Comparison of ENCODE assay signal across 8 mouse cellular contexts in the genomic region with DNA sequence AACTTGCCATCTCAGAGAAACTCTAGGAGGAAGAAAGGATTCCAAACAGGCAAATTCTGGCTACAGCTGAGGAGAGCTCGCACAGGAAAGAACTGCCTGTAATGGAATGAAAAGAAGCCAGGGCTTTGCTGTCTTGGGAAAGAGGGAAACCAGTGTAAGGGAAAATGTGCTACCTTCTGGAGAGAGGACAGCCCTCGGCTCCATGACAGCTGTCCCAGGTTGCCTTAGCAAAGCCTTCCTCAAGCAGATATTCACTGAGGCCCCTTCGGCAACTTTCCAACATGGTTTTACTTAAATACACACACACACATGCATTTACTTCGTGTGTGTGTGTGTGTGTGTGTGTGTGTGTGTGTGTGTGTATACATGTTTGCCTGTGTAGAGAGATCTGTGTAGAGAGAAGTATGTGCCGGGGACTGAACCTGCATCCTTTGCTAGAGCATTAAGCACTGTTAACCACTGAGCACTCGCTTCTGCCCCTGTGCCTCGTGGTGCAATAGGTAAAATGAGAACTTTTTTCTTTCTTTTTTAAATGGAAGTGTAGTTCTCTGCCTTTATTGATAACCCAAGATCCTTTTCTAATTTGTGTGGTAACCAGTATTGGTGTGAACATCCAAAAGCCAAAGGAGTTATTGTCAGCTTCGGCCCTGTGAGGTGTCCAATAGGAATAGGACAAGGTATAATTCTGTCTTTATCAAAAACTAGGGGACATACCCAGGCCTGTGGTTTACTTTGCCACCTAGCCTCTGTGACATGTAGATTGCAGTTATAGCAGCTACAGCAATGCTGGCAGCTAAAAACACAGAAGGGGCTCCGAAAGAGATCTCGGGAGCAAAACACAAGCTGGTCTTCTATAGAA.
DNase-seq lines count a peak whose midpoint lies in the region; ATAC-seq and TF ChIP-seq lines count a peak whose summit lies in the region.

No protein-coding gene starts in this region.

- no peak for TF ChIP-seq POLR2A in testis, adult 2 months (IDR thresholded peaks at IDR 0.05; ENCODE audit: control insufficient read depth, low read depth, low read length)

- DNase-seq in CD4-positive, CD25-positive, alpha-beta regulatory T cell, adult 2 months (ENCODE audit: low read depth, low spot score), result peak; percentile 35
- DNase-seq in testis, postnatal 10 days (ENCODE audit: low spot score), result no peak
- peak; percentile 50 for DNase-seq in forebrain, postnatal 0 days
- no peak for DNase-seq in gastrocnemius, postnatal 10 days

- no peaks in the 10 kb centered on the region for H3K9me3 ChIP-seq in forebrain, postnatal 0 days (ENCODE audit: low read length)
- no peaks in the 10 kb centered on the region for H3K9me3 ChIP-seq in limb, embryonic 15.5 days
- H3K9me3 ChIP-seq in neural tube, embryonic 14.5 days (ENCODE audit: control insufficient read depth, low read length), result no peaks in the 10 kb centered on the region

- H3K27me3 ChIP-seq in testis, adult 2 months (ENCODE audit: control insufficient read depth, insufficient read depth, low read length), result no peaks in the 10 kb centered on the region
- no peaks in the 10 kb centered on the region for H3K27me3 ChIP-seq in forebrain, postnatal 0 days (ENCODE audit: insufficient read depth, low read length)
- H3K27me3 ChIP-seq in limb, embryonic 15.5 days, result no peaks in the 10 kb centered on the region
- no peaks in the 10 kb centered on the region for H3K27me3 ChIP-seq in neural tube, embryonic 14.5 days (ENCODE audit: control insufficient read depth, insufficient read depth, low read length)

- H3K27ac ChIP-seq in testis, adult 2 months (ENCODE audit: control insufficient read depth, insufficient read depth, low read depth, low read length), result 0 out of 2 replicates have a peak overlapping the region, but pooled peaks have one; percentile 53
- H3K27ac ChIP-seq in forebrain, postnatal 0 days (ENCODE audit: low read depth, low read length), result peak overlapping the region; percentile 97
- H3K27ac ChIP-seq in limb, embryonic 15.5 days, result peak overlapping the region; percentile 91
- H3K27ac ChIP-seq in neural tube, embryonic 14.5 days (ENCODE audit: low read depth, low read length), result peak overlapping the region; percentile 95

- 21% methylated on average over 10 of the region's 10 CpGs for WGBS in forebrain, postnatal 0 days
- 35% methylated on average over 10 of the region's 10 CpGs for WGBS in limb, embryonic 15.5 days
- 32% methylated on average over 10 of the region's 10 CpGs for WGBS in neural tube, embryonic 14.5 days

- H3K4me1 ChIP-seq in testis, adult 2 months (ENCODE audit: control insufficient read depth, insufficient read depth, low read length), result no peaks in the 10 kb centered on the region
- 0 out of 2 replicates have a peak, but pooled peaks cover 12% of the 10 kb centered on the region for H3K4me1 ChIP-seq in forebrain, postnatal 0 days (ENCODE audit: insufficient read depth)
- H3K4me1 ChIP-seq in limb, embryonic 15.5 days, result peaks cover 2% of the 10 kb centered on the region; the same call in 1 of the 2 replicates
- H3K4me1 ChIP-seq in neural tube, embryonic 14.5 days (ENCODE audit: control insufficient read depth, insufficient read depth, low read length), result peaks cover 10% of the 10 kb centered on the region; the same call in 1 of the 2 replicates

- no peak for ATAC-seq in CD4-positive, CD25-positive, alpha-beta regulatory T cell, adult 4 months
- peak; percentile 39 for ATAC-seq in forebrain, postnatal 0 days
- no peak for ATAC-seq in limb, embryonic 15.5 days (ENCODE audit: insufficient number of reproducible peaks, low FRiP score, low TSS enrichment, low read depth)
- ATAC-seq in neural tube, embryonic 14.5 days (ENCODE audit: low read depth), result peak; percentile 31

- H3K36me3 ChIP-seq in testis, adult 2 months (ENCODE audit: control insufficient read depth, insufficient read depth, low read length), result no peaks in the 10 kb centered on the region
- no peaks in the 10 kb centered on the region for H3K36me3 ChIP-seq in forebrain, postnatal 0 days (ENCODE audit: insufficient read depth)
- no peaks in the 10 kb centered on the region for H3K36me3 ChIP-seq in limb, embryonic 15.5 days
- H3K36me3 ChIP-seq in neural tube, embryonic 14.5 days (ENCODE audit: control insufficient read depth, insufficient read depth, low read length), result no peaks in the 10 kb centered on the region

- H3K4me2 ChIP-seq in forebrain, postnatal 0 days (ENCODE audit: low read depth), result peak overlapping the region; percentile 51
- peak overlapping the region; percentile 44 for H3K4me2 ChIP-seq in limb, embryonic 15.5 days
- peak overlapping the region; percentile 48; the same call in 1 of the 2 replicates for H3K4me2 ChIP-seq in neural tube, embryonic 14.5 days (ENCODE audit: low read depth, low read length)

- no peak for TF ChIP-seq CTCF in testis, adult 2 months (IDR thresholded peaks at IDR 0.05; ENCODE audit: control insufficient read depth, insufficient read depth, insufficient replicate concordance, low read depth, low read length)
- TF ChIP-seq CTCF in forebrain, postnatal 0 days (IDR thresholded peaks at IDR 0.05; ENCODE audit: low read depth), result no peak

- peak overlapping the region; percentile 45 for H3K9ac ChIP-seq in forebrain, postnatal 0 days
- 0 out of 2 replicates have a peak overlapping the region, but pooled peaks have one; percentile 10 for H3K9ac ChIP-seq in limb, embryonic 15.5 days
- peak overlapping the region; percentile 90 for H3K9ac ChIP-seq in neural tube, embryonic 14.5 days (replicated peaks; ENCODE audit: low read depth, low read length)

- no peak overlapping the region; the same call in 1 of the 2 replicates for H3K4me3 ChIP-seq in testis, adult 2 months (ENCODE audit: control insufficient read depth, low read depth, low read length)
- peak overlapping the region; percentile 59 for H3K4me3 ChIP-seq in forebrain, postnatal 0 days (ENCODE audit: low read depth, low read length)
- peak overlapping the region; percentile 57 for H3K4me3 ChIP-seq in limb, embryonic 15.5 days
- H3K4me3 ChIP-seq in neural tube, embryonic 14.5 days (ENCODE audit: low read depth, low read length), result peak overlapping the region; percentile 51

Comparison
In these comparisons a context has a peak if more than half of its experiments do, and no peak if none do; other contexts are left out.
1. DNase-seq: peak in CD4-positive, CD25-positive, alpha-beta regulatory T cell, adult 2 months (single experiment) and forebrain, postnatal 0 days (single experiment); none in testis, postnatal 10 days (single experiment) and gastrocnemius, postnatal 10 days (single experiment).
2. ATAC-seq: peak in forebrain, postnatal 0 days (single experiment) and neural tube, embryonic 14.5 days (single experiment); none in CD4-positive, CD25-positive, alpha-beta regulatory T cell, adult 4 months (single experiment) and limb, embryonic 15.5 days (single experiment).
3. H3K9ac ChIP-seq: peak in every context shown above with its lines; median percentile 90 in neural tube, embryonic 14.5 days; 45 in forebrain, postnatal 0 days; 10 in limb, embryonic 15.5 days.
4. Peak in every context shown above with its lines, with median percentiles within 50 percentile points of each other: H3K27ac ChIP-seq and H3K4me2 ChIP-seq.